15 mouse cellular contexts compared by ENCODE assay signal in genomic region chr6:50255356-50255755, GRCm38 (mm10). TPM values are rescaled to one million over a fixed set of nuclear protein-coding genes. Genes with fewer than 3 reads are reported as not detected.
DNase-seq lines count a peak whose midpoint lies in the region; ATAC-seq and TF ChIP-seq lines count a peak whose summit lies in the region.
"Had no signal": no experiment of that assay in that cellular context is flagged by ENCODE, and none has a peak within 500 bp of the region (broad histone marks: within the 10 kb centered on the region; RNA-seq: fewer than 3 reads in every experiment).

No protein-coding gene starts in this region.

- TF ChIP-seq CTCF in heart, postnatal 0 days (IDR thresholded peaks at IDR 0.05; ENCODE audit: low read depth), result peak; percentile 16; the same call in 1 of the 2 replicates
- no peak for TF ChIP-seq CTCF in bone marrow macrophage, adult 2 months (IDR thresholded peaks at IDR 0.05; ENCODE audit: low read depth, low read length)

- whole genome bisulfite sequencing in heart, postnatal 0 days, result 45% methylated on average over 5 of the region's 5 CpGs

- TF ChIP-seq POLR2A in bone marrow macrophage, adult 2 months (IDR thresholded peaks at IDR 0.05; ENCODE audit: borderline replicate concordance, low read depth, low read length), result no peak

- H3K9ac ChIP-seq in heart, postnatal 0 days (replicated peaks; ENCODE audit: low read depth, low read length), result no peak overlapping the region
- H3K9ac ChIP-seq: embryonic facial prominence, embryonic 15.5 days; liver, embryonic 13.5 days; midbrain, embryonic 13.5 days had no signal

- no peak overlapping the region for H3K27ac ChIP-seq in heart, postnatal 0 days (ENCODE audit: low read depth)
- H3K27ac ChIP-seq in bone marrow macrophage, adult 2 months (ENCODE audit: insufficient read depth, low read depth, low read length), result peak overlapping the region; percentile 85
- H3K27ac ChIP-seq: embryonic facial prominence, embryonic 15.5 days; hindbrain, postnatal 0 days; kidney, postnatal 0 days; liver, embryonic 13.5 days; midbrain, embryonic 13.5 days had no signal

- H3K4me2 ChIP-seq in heart, postnatal 0 days (ENCODE audit: low read depth, low read length), result peak overlapping the region; percentile 43; the same call in 1 of the 2 replicates
- H3K4me2 ChIP-seq: embryonic facial prominence, embryonic 15.5 days; midbrain, embryonic 13.5 days had no signal

- H3K27me3 ChIP-seq in heart, postnatal 0 days (ENCODE audit: control insufficient read depth, insufficient read depth, low read length), result 0 out of 2 replicates have a peak, but pooled peaks cover 2% of the 10 kb centered on the region
- H3K27me3 ChIP-seq: embryonic facial prominence, embryonic 15.5 days; liver, embryonic 13.5 days; midbrain, embryonic 13.5 days had no signal

- no peaks in the 10 kb centered on the region for H3K9me3 ChIP-seq in heart, postnatal 0 days (replicated peaks; ENCODE audit: control insufficient read depth, low read length)
- H3K9me3 ChIP-seq: embryonic facial prominence, embryonic 15.5 days; liver, embryonic 13.5 days; midbrain, embryonic 13.5 days had no signal

- ATAC-seq in heart, postnatal 0 days (ENCODE audit: insufficient read depth, low read depth), result no peak
- ATAC-seq: hindbrain, postnatal 0 days; midbrain, embryonic 13.5 days had no signal

- DNase-seq in adrenal gland, postnatal 10 days, result peak; percentile 8
- DNase-seq in adrenal gland, adult 2 months, result no peak
- DNase-seq in heart, postnatal 0 days (ENCODE audit: low spot score), result no peak
- no peak for DNase-seq in heart, adult 8-10 months (ENCODE audit: low spot score)
- peak; percentile 57 for DNase-seq in 3134 (ENCODE audit: extremely low read depth, insufficient read length, low spot score)
- DNase-seq in frontal cortex, postnatal 14 days (ENCODE audit: low spot score in 2 of 2), result no peak
- no peak for DNase-seq in neural tube, embryonic 10.5 days (ENCODE audit: extremely low spot score, low spot score)
- DNase-seq: embryo, embryonic 11 days; liver, embryonic 13.5 days; retina, postnatal 1 day had no signal

- H3K4me3 ChIP-seq in heart, postnatal 0 days (ENCODE audit: low read depth, low read length), result no peak overlapping the region
- H3K4me3 ChIP-seq in bone marrow macrophage, adult 2 months (ENCODE audit: insufficient read depth, low read length), result peak overlapping the region; percentile 12; the same call in 1 of the 2 replicates
- H3K4me3 ChIP-seq: embryonic facial prominence, embryonic 15.5 days; liver, embryonic 13.5 days; midbrain, embryonic 13.5 days had no signal

- H3K36me3 ChIP-seq in heart, postnatal 0 days (replicated peaks; ENCODE audit: control insufficient read depth, insufficient read depth, low read length), result no peaks in the 10 kb centered on the region
- H3K36me3 ChIP-seq: embryonic facial prominence, embryonic 15.5 days; liver, embryonic 13.5 days; midbrain, embryonic 13.5 days had no signal

- TF ChIP-seq EP300 in heart, postnatal 0 days (IDR thresholded peaks at IDR 0.05; ENCODE audit: low read depth), result no peak

- H3K4me1 ChIP-seq in heart, postnatal 0 days (ENCODE audit: control insufficient read depth, insufficient read depth), result no peaks in the 10 kb centered on the region
- H3K4me1 ChIP-seq in bone marrow macrophage, adult 2 months (ENCODE audit: control insufficient read depth, insufficient read depth, low read length), result peaks cover 49% of the 10 kb centered on the region

RNA-seq across cellular contexts. Expression of gene Gsdme, which starts 8.3 kb away (rescaled TPM):
- total RNA-seq in adrenal gland, postnatal 10 days (2021), result 1 to 10 TPM; 2.8 TPM
- 1 to 10 TPM; 1.2 to 3.7 TPM for total RNA-seq in adrenal gland, adult 2 months (2021)
- polyA plus RNA-seq in adrenal gland, adult 2 months (2012; rRNA removed), result 0.28 and 0.64 TPM in 2 replicates
- total RNA-seq in heart, postnatal 0 days (2014; rRNA removed; ENCODE audit: low replicate concordance), result 3.0 TPM in 1 of 2 replicates, not detected in the other
- polyA plus RNA-seq in heart, postnatal 0 days (2015; fragmentation: Nextera tagmentation; extraction: Ambion mirVana), result 27.1 and 29.4 TPM in 2 replicates
- under 1 TPM; 0.27 to 0.75 (median 0.55) TPM for total RNA-seq in heart, adult 8-10 months (2022)
- 10.7 and 11.4 TPM in 2 replicates for polyA plus RNA-seq in bone marrow macrophage, adult 2 months (2012; ENCODE audit: insufficient read depth, insufficient read length, missing spikeins)

Comparison
In these comparisons a context has a peak if more than half of its experiments do, and no peak if none do; other contexts are left out.
1. DNase-seq: peak in adrenal gland, postnatal 10 days (single experiment) and 3134 (single experiment); none in adrenal gland, adult 2 months (single experiment), heart, postnatal 0 days (single experiment), heart, adult 8-10 months (single experiment), frontal cortex, postnatal 14 days (0 of 2) and neural tube, embryonic 10.5 days (single experiment).